Mouse (Mus musculus) central nervous system, embryonic 14 days (tissue): ENCODE data around the gene Kctd4. TPM values are rescaled to one million over a fixed set of nuclear protein-coding genes. Genes with fewer than 3 reads are reported as not detected.

Source experiments
- polyA plus RNA-seq: library from polyadenylated mRNA; depleted of rRNA; stranded (reverse); fragments of >200 nt; gene quantifications from 2 replicates; pipeline ENCODE4 v1.2.3, GENCODE M21; 2012; rRNA removed

Gene Kctd4
- polyA plus RNA-seq = 3.2 and 3.7 TPM in 2 replicates

GRCm38 (mm10) chr14:75954766-75955165 lies at the start of gene Kctd4:
Kctd4 (plus strand) TSS chr14:75955009.

DNA sequence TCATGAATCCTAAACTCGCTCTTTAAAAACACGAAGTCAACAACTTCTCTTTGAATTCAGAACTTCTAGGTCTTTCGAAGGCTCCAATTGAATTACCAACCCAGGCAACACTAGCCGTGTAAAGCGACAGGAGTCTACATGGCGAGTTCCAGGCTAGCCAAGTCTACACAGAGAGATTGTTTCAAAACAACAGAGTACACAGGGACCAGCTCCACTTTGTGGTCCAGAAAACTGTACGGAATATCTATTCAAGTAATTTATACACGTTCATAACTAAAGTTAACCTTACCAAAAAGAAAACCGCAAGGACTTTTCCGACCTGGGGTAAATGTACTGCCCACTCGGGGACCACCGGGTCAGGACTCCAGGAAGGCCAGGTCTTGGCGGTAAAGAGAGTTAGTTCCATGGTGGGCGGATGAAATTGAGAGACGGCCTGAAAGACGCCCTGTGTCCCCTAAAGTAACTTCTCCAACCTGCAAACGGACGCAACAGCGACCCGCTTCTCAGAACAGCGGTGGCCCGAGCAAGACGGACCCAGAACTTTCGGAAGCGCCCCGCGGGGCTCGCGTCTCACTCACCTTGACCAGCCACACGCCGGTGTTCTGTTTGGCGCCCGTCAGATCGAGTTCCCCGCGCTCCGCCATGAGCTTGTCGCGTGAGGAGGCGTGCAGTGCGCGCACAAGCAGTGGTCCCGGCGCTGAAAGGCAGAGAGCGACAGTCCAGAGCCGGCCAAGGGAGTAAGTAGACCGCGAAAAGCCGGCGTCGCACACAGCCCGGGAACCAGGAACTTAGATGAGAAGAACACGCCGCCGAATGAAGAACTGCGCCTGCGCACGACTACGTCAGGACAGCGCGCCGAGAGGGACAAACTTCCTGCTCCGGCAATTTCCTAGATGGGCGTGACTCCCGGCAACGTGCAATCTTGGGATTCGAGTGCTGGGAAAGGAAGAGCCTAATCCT lies 55.6 kb downstream of the Kctd4 start, which contains the start of gene Gtf2f2:
Gtf2f2 (minus strand) TSS at position 764 of the 960 bp plus-strand sequence.

Other genes with a start within 250 kb of the Kctd4 start
- 27.4 and 29.1 TPM in 2 replicates for gene Cog3, start 200.5 kb upstream of the Kctd4 start, polyA plus RNA-seq
- 15.7 and 17.4 TPM in 2 replicates for gene Slc25a30, start 168.0 kb upstream of the Kctd4 start, polyA plus RNA-seq
- 1,816 and 1,943 TPM in 2 replicates for gene Tpt1, start 109.9 kb upstream of the Kctd4 start, polyA plus RNA-seq
- 26.5 and 30.7 TPM in 2 replicates for gene Gtf2f2, start 55.9 kb downstream of the Kctd4 start, polyA plus RNA-seq
- gene Gpalpp1, start 155.8 kb downstream of the Kctd4 start, polyA plus RNA-seq = 12.1 and 13.7 TPM in 2 replicates
- gene Nufip1, start 155.9 kb downstream of the Kctd4 start, polyA plus RNA-seq = 9.0 and 9.2 TPM in 2 replicates